Mouse (Mus musculus): ENCODE data around the gene Pyroxd2.

Gene Pyroxd2

GRCm38 (mm10) chr19:42745869-42746224 is 6.7 kb downstream of the Pyroxd2 start:
- DNase-seq (ENCODE audit: low spot score in 2 of 2), result no peak

GRCm38 (mm10) chr19:42745084-42745868 is 7.3 kb downstream of the Pyroxd2 start:
- DNase-seq (ENCODE audit: low spot score in 2 of 2), result no peak

GRCm38 (mm10) chr19:42744162-42744586 is 8.4 kb downstream of the Pyroxd2 start:
- DNase-seq (ENCODE audit: low spot score in 2 of 2), result no peak

- no peak for DNase-seq (ENCODE audit: low spot score in 2 of 2)
Observed at GRCm38 (mm10) chr19:42743261-42743660, 9.3 kb downstream of the Pyroxd2 start.

- no peak for DNase-seq (ENCODE audit: low spot score in 2 of 2)
Observed at GRCm38 (mm10) chr19:42741884-42742283, 10.7 kb downstream of the Pyroxd2 start.

GRCm38 (mm10) chr19:42740163-42740899 is 12.2 kb downstream of the Pyroxd2 start:
- DNase-seq (ENCODE audit: low spot score in 2 of 2), result no peak

DNA sequence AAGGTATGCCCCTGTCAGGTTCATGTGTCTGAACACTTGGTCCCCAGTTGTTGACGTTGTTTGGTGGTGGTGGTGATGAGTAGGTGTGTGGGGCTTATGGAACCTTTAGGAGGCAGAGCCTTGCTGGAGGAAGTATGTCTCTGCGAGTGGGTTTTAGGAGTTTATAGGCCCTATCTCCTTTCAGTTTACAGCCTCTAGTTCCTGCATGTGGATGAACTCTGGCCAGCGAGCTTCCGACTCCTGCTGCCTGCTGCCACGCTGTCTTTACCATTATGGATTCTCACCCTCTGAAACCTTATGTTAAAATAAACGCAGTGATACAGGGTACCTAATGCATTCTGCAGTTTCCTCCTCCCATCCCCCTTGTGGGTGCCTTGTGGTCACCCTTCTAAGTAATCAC is 12.8 kb downstream of the Pyroxd2 start:
- DNase-seq (ENCODE audit: low spot score in 2 of 2), result no peak

DNA sequence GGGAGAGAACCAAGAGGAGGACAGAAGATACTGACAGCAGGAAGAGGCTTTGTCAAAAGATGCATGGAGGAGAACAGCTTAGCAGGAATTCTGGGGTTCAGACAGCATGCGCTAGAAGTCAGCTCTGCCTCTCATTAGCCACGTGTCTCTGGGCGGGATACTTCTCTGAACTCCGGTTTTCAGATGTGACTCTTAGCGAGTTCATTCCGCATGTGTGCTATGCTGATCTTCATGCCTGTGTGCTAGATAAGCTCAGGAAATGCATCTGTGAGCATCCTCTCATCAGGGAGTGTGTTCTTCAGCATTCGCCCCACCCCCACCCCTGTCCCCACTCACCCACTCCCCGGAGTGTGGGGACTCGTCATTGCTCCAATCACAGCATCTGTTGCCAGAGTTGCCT is 14.8 kb downstream of the Pyroxd2 start:
- DNase-seq (ENCODE audit: low spot score in 2 of 2), result no peak

DNA sequence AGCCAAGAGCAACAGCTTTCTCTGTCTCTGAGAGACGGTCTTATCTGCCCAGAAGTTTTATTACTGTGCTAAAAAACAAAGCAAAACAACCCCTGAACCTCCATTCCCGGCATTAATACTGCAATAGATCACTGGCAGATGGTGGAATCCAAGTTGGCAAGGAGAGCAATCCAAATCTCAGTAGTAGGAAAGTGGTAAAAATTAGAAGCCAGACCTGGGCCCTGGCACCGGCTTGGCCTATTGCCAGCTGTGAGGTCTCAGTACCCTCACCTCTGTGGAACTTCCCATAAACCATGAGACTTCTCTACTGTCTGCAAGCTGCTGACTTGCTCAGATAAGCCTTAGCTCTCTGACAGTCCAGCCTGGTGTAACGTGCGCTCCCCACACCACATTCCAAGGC is 17.6 kb downstream of the Pyroxd2 start:
- DNase-seq (ENCODE audit: low spot score in 2 of 2), result no peak

- no peak for DNase-seq (ENCODE audit: low spot score in 2 of 2)
Observed at GRCm38 (mm10) chr19:42727424-42727823, 25.2 kb downstream of the Pyroxd2 start.

DNA sequence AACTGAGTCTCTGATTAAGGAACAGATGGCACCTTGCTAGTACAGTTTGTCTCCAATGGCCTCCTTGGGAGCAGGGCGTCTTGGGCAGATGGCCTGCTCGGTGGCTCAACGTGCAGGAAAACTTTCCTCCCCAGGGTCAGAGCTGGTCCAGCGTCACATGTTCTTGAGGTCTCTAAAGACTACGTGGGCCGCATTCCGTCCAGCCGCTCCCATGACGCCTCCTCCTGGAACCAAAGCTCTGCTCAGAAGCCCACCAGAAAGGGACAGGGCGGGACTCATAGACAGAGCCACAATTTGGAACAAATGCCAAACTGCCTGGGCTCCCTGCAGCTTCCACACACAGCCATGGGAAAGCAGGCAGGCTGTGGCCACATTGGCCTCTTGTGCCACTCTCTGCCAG is 25.8 kb downstream of the Pyroxd2 start:
- no peak for DNase-seq (ENCODE audit: low spot score in 2 of 2)

- DNase-seq (ENCODE audit: low spot score in 2 of 2), result no peak
Observed at GRCm38 (mm10) chr19:42725973-42726350, 26.6 kb downstream of the Pyroxd2 start.

DNA sequence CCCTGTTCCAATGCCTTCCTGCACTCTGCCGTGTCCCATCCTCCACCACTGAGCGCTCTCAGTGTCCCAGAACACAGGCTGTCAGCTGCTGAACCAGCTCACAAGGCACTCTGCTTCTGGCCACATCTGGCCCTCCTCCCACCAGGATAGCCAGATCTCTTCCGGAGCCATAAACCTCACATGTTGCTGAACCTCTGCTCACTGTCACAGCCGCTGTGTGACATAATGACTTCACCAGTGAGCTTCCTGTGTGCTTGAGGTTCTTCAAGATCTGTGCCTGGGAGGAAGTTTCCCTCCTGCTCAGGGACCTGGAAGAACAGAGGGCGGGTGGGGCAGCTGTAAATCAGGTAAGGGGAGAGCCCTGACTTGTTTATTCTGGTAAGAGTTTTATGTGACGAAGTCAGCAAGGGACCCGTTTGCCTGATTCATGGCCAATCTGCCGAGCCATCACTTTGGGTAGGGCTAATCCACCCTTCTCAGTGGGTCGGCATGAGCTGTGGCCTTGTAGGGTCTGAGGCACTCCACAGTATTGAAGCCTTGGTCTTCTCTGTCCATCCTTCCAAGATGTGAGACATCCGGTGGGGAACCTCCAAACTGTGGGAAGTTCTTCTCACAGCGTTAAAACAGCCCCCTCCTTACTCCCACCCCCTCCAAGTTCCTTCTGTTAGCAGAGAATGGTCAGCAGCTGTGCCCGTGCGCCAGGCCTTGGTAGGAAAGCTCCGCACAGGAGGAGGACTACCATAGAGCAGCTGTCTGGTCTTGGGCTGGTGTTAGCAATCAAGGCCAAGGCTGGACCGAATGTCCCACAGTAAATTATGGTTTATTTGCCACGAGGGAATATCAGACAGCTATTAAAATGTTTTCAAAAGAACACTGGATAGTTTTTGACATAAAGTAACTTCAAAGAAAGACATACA is 27.3 kb downstream of the Pyroxd2 start:
- no peak for DNase-seq (ENCODE audit: low spot score in 2 of 2)

GRCm38 (mm10) chr19:42723302-42723701 is 29.3 kb downstream of the Pyroxd2 start:
- DNase-seq (ENCODE audit: low spot score in 2 of 2), result no peak

GRCm38 (mm10) chr19:42722500-42722899 is 30.1 kb downstream of the Pyroxd2 start:
- no peak for DNase-seq (ENCODE audit: low spot score in 2 of 2)

GRCm38 (mm10) chr19:42718101-42718500 is 34.5 kb downstream of the Pyroxd2 start:
- DNase-seq (ENCODE audit: low spot score in 2 of 2), result no peak

DNA sequence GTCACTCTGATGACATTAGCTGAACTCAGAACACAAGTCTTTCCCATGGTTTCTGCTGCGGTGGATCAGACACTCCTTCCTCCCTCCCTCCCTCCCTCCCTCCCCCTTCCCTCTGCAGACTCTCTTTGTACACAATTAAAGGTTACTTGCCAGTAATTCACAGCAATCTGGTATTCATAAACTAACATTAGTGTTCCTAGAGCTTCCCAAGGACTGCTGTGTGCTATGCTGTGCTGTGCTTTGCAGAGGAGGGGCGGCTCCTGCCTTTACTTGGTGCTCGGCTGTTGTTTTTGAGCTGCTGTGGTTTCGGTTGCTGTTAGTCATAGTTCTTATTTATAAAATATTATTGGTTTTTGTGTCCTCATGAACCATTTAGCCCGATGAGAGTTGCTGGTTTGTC is 34.9 kb downstream of the Pyroxd2 start:
- no peak for DNase-seq (ENCODE audit: low spot score in 2 of 2)

DNA sequence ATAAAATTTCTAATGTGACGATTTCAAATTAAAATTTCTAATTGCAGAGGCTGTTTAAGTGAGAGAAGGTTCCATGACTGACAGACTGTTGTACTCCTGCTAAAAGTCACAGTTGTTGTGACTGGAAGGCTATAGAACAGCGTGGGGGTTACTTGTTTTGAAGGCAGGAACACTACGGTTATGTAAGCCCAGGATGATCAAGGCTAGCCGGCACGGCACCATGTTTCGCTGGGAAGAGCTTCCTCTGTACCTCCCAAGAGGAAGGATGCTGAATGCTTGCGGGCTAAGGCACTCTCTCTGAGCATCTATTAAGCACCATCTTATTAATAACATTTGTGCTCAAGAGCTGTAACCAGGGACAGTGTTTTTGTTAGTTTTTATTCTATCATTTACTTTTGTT is 36.1 kb downstream of the Pyroxd2 start:
- DNase-seq (ENCODE audit: low spot score in 2 of 2), result no peak

DNA sequence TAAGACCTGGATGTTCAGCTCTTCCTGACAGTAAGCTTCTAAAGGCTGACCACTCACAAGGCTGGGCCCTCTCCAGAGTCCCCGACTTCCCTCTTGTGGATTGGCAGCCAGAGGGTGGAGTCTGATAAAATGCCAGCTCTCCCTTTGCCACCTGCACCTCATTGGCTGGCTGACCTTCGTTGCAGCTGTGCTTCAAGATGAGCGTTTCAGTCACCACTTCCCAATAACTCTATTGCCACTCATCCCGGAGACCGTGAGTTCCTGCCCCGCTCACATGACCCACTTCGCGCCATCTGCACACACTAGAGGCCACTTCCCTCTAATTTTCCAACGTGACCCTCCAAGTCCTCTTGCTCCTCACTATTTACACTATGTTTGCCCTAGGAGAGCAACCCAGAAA is 38.8 kb downstream of the Pyroxd2 start:
- no peak for DNase-seq (ENCODE audit: low spot score in 2 of 2)

GRCm38 (mm10) chr19:42699426-42699825 is 53.1 kb downstream of the Pyroxd2 start:
- DNase-seq (ENCODE audit: low spot score in 2 of 2), result no peak

DNA sequence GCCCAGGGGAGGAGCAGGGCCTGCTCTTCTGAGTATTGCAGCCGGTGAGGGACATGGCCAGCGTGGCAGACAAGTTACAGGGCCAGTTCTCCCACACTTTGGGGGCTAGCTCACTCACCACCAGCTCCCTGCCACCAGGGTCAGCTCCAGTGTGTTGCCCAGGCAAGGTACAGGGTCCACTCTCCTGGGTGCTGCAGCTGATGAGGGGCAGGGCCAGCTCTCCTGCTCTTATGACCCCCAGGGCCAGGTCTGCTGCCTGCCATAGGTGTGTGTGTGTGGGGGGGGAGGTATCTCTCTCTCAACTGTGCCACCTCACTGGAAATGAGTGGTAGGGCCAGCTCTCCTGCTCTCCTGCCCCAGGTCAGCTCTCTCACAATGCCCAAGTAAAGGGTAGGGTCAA is 54.0 kb downstream of the Pyroxd2 start:
- no peak for DNase-seq (ENCODE audit: low spot score in 2 of 2)

DNA sequence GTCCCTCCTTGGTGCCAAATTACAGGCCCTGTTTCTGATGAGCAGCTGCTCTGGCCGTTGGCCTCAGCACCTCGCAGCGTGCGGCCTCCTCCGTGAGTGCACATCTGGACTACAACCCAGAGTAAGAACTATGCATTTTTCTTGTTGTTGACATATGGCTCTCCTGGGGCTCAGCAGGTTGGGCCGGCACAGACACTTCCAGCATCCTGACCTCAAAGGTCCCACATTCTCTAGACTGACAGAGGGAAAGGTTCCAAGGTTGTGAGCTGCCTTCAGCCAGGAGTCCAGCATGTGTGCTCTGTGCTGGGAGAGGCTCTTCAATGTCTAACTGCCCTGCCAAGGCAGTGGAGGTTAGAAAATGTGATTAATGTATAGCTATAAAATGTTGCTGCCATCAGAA is 55.2 kb downstream of the Pyroxd2 start:
- no peak for DNase-seq (ENCODE audit: low spot score in 2 of 2)
